Mouse (Mus musculus) c-Kit-positive CD71-positive TER-119-negative erythroid progenitor cells, embryonic 14.5 days (primary cell): ENCODE data around the gene Cox4i1.

Source experiments
- DNase-seq: peaks from one replicate; pipeline ENCODE4 v3.0.0-alpha.2; 2013; ENCODE audit warnings: low read depth

Gene Cox4i1

DNA sequence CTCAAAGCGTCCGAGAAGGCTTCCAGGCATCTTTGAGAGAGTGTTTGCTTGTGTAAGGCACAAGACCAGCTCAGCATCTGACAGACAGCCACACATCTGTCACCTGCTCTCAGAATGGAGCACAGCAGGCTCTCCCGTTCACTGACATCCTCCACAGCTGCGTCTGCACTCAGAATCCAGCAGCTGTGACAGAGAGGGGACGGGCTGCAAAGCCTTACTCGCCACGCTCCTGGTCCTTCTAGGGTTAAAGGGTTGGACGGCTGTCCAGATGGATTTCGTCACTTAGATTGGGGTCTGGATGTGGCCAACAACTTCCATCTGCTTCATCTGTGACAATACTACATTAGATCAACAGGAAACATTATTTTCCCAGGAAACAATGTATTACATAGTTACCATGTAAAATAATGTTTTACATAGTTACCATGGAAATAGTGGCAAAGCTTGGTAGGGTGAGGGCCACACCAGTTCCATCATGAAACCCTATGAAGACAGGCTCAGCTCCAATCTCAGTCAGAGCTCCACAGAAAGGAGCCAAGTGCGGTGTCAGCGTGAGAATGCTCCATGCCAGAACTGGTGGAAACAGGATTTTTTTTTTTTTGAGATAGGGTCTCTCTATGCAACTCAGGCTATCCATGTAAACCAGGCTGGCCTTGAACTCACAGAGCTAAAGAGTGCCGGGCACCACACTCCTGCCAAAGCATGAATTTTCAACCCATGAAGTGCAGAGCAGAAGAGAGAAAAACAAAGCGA lies 28.6 kb downstream of the Cox4i1 start:
- DNase-seq, result no peak

DNA sequence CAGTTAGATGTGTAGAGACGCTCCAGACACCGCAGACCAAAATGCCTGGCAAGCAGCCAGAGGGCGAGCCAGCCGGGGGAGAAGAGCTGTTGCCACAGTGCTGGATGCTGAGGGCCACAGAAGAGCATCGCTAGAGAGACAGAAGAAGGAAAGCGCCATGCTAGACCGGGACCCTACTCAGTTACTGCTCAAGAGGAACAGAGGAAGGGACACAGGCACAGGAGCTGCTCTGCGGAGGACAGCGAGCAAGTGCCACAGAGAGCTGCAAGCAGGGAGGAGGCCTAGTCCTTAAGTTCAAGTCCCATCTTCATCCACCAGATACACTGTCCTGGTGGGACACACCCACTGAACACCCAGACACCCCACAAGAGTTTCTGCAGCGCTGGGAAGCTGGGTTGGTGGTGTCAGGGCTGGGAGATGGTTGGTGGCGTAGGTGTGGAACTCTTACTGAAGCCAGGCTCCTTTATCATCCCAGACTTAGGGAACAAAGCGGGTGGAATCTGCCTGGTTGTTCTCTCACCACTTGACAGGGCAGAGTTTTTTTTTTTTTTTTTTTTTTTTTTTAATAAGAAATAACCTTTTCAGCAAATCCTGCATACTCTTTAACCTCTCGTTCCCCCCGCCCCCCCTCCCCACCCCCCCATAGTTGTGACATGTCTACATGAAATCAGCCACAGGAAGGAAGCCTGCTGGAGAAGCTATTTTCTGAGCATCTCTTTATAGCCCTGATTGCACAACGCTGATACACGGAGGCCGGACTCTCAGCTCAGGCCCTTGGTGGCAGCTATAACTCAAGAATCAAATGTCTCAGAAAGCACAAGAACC lies 29.3 kb downstream of the Cox4i1 start:
- DNase-seq, result no peak

DNA sequence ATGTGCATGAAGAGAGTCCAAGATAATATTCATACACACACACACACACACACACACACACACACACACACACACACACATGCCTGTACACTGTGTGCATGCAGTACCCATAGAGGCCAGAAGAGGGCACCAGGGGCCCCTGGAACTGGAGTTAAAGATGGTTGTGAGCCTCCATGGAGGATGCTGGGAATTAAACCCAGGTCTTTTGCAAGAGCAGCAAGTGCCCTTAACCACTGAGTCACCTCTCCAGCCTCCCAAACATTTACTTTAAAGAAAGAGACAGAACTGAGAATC lies 29.9 kb downstream of the Cox4i1 start:
- peak; percentile 17 for DNase-seq

DNA sequence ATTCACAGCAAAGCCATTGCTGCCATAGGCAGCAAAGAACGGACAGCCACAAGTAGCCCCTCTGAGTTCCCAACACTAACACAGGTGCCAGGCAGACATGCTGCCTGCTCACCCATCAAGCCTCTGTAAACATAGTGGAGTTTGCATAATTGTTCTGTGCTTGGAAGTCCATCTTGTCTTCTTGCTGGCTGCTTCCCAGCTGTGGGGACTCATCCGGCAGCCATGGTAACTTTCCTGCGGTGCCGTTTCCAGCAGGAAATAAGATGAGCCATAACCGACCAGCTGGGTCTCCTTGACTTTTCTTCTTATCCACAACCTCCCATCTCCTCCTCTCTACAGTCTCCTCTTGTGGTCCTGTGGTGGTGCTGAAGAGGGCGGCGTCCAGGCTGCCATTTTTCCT lies 30.4 kb downstream of the Cox4i1 start:
- DNase-seq, result no peak

DNA sequence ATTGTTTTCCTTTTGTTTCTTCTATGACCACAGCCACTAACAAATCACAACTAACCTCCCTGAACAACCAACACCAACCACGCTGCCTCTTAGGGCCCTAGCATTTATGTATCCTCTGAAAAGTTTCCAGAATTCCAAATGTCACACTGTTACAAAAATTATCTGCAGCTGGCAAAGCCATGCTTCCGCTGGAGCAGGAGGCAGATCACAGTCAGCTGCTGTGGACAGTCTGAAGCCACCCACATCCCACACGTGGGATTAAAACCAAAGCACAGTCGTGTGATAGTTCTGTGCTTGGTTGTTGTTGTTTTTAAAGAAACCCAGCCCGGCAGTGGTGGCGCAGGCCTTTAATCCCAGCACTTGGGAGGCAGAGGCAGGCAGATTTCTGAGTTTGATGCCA lies 31.1 kb downstream of the Cox4i1 start:
- no peak for DNase-seq

DNA sequence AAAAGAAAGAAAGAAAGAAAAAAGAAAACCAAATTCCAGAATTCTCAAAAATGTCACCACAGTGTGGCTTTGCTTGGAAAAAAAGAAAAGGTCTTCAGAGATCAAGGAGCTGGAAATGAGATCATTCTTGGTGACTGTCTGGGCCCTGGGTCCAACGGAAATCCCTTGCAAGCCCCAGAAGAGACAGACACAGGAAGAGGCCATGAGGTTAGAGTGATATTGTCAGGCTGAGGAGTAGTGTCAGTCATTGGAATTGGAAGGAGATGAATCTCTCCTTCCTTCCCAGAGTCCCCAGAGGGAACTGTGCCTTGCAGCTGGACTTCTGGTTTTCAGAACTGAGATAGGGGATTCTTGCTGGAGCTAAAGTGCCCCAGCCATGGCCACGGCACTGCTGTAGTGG lies 31.5 kb downstream of the Cox4i1 start:
- DNase-seq, result no peak

DNA sequence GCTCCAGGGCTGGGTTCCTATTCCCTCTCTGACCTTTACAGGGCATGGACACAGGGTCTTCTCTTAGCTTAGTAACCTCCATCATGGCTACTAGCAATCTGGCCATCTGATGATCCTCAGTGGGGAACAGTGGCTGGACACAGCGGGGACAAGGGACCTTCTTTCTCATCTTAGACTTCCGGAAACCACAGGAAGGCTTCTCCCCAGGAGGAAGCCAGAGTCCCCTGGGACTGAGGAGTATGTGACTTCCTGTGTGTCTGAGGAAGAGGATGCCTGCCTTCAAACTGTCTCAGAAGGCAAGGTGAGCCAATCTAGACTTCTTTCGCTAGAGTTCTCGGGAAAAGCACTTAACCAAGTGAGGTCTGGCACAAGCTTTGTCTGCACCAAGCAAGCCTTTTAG lies 32.0 kb downstream of the Cox4i1 start:
- no peak for DNase-seq

DNA sequence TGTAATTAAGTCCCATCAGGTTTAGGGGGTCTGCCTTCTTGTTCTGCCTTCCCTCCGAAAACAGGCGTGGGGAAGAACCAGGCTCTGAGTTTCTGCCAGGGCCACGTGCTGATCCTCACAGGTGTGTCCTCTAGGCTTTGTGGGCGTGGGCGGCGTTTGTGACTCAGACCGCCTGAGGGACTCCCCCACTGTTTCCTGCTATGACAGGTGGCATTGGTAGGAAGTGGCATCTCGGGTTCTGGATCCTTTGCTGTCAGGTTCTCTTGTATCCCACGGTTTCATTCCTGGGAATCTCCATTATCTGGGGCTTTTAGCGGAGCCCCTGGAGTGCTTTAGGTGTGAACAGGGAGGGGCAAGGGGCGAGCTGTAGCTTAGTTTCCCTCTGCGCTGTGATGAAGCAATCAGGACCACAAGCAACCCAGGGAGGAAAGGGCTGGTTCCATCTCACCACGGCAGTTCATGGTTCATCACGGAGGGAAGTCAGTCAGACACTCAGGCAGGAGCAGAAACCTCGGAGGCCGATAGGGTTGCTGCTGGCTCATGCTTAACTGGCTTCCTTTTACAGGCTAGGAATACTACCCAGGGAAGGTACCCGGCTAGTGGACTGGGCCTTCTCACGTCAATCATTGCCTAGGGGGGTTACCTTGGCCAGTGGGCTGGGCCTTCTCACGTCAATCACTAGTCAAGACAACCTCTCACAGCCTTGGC lies 33.9 kb downstream of the Cox4i1 start:
- no peak for DNase-seq

DNA sequence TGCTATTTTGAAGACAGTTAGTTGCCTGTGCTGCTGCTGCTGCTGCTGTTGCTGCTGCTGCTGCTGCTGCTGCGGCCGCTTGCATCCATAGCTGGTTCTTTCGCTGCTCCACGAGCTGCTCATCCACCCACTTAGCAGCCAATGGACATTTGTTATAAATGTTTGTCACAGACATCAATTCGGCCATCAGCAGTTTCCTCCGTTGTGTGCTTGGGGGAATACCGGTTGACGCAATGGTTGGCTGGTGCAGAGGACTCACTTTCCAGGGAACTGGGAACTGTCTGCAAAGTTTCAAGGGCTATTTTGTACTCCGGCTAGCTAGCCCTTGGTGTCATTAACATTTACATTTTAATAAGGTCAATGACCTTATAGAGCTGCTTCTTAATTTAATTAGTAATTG lies 36.2 kb downstream of the Cox4i1 start:
- no peak for DNase-seq

DNA sequence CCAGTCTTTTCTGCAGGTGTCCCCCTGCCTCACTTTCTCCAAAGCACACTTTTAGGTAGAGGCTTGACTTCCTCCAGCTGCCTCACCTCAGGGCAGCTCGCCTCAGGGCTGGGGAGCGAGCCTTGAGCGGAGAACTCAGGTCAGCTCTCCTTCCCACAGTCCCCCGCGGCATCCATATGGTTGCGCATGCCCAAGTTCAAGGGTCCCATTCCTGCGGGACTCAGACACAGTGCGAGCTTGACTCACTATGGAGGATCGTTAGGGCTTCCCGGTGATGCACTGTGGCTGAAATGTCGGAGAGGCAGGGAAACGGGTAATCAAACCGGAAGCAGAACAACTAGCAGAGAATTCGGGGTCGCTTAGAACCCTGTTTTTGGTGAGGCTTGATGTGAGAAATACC lies 37.1 kb downstream of the Cox4i1 start:
- DNase-seq, result no peak

DNA sequence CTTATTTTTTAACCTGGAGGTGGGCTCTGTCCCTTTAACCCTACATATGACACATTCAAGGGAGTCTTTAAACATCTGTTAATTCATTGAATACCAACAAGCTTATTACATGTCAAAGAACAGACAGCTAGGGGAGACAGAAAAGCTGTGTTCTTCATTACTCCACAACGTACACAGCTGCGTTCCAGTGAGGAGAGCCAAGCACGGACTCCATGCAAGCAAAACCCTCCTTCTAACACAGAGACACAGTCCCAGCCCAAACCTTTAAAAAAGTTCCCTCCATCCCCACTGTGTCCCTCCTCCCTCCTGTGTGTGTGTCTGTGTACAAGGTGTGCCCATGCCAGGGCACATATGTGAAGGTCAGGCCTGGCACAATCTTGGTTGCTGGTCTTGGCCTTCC lies 38.2 kb downstream of the Cox4i1 start:
- no peak for DNase-seq

DNA sequence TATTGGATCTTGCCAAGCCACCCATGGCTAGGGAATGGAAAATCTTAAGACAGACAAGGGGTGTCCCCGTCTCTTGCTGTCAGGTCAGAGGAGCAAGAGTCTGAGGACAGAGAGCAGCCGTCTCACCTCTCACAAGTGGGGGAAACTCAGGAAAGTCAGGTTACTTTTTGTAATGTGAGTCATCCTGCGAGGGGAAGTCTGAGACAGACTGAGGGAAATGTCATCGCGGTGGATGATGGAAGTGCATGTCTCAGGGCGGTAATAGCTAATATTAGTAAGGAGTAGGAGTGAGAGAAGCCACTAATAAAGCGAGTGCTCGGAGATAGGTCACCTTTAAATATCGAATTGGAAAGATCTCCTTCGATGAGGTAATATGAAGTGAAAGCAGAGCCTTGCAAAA lies 41.2 kb downstream of the Cox4i1 start:
- DNase-seq, result no peak

DNA sequence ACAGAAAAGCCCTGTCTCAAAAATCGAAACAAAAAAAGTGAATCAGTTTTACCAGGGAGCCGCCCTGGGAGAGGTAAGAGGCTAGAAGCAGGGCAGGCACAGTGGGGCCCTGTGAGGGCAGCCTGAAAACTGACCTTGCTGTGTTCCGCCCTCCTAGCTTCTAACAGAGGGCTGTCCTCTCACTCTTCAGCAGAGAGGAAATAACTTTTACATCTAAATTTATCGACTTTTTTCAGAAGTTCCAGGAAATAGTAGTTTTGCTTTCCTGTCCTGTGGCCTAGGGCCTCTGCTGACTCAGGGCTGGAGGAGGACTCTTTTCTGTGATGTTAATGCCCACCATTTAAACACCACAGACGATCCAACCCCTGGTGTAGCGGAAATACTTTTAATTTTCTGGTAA lies 47.2 kb downstream of the Cox4i1 start:
- no peak for DNase-seq

DNA sequence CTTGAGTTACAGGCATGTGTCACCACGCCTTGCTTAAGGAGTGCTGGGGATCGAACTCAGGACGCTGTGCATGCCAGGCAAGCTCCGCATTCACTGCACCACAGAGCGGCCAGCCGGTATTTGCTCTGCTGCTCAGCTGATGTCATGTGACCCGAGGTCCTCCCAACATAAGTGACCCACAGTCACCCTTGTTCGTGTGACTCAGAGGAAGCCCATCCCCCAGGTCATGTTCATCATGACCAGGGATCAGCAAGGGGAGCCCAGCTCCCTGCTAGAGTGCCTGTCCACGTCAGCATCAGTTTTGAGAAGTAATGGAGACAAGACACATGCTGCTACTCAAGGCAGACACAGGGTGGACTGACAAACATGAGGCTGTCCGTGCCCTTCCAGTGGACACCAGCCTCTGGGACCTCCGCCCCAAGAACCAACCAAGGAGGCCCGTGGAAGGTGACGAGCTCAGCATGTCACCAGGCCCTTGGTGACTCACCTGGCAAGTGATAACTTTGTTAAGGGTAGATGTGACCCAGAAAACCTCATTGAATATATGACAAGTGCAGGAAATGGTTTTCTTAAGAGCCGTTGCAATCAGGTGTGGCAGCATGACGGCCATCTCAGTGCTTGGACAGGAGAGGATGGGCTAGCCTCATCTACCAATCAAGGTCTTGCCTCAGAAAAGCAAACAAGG lies 48.1 kb downstream of the Cox4i1 start:
- no peak for DNase-seq

DNA sequence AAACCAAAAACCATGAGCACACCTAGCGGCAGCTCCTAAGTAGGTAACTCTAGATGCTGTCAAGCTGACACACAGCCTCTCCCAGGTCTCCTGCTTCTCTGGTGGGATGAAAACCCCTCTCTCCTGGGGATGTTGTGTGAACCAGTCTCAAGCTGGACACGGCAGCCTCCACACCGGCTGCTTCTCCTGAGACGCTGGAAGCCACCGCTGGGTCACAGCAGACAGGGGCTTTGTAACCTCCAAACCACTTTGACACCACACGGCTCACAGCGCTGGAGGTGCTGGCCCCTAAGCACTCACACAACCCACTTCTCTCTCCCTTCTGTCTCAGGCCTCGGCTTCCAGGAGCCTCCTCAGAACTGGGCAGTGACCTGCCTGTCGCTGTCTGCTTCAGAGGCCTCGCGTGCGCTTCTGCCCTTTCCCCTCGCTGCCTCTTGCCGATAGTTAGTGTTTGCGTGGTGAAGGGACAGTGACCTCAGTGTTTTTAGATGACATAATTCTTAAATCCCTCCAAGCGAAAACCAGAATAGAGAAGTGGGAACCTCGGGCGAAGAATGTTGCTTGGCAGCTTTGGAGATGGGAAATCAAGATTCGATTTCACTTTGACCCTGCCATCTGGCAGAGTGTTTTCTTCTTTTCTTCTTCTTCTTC lies 51.7 kb downstream of the Cox4i1 start:
- DNase-seq, result no peak

DNA sequence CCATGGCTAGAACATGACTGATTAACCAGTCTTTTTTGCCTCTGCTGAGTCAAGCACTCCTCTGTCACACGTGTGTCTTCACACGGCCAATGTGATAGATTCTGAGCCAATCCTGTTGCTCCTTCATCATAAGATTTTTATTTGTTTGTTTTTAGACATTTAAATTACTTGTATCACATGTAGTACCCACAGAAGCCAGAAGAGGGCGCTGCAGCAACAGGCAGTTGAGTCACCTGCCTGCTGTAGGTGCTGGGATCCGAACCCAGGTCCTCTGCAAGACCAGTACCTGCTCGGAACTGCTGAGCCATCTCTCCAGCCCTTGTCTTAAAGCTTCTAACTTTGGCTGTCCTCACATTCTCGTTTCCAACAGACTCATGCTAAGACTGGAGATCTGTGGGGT lies 55.0 kb downstream of the Cox4i1 start:
- no peak for DNase-seq
